Mouse (Mus musculus): ENCODE results near the gene Pak4.
"Not testable (repeated sequence)": the region's sequence is repeated elsewhere in the genome, so short reads cannot be mapped to it uniquely, and the experiment has no call there.

The Pak4 gene

DNA sequence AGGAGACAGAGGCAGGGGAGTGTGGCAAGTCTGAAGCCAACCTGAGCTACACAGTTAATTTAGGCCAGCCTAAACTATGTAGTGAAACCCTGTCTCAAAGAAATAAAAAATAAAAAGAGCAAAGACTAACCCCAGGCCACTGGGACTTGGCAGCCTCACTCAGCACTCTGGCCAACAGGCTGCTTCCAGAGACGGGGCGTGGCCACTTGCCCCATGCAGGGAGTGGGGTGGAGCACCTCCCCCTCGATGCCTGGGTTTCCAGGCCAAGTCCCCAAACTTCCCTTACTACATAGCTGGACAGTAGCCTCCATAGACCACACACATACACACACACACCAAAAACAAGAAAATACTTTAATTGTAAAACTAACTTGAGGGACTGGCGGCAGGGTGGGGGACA is 39.5 kb downstream of the Pak4 start:
- DNase-seq, result no peak

DNA sequence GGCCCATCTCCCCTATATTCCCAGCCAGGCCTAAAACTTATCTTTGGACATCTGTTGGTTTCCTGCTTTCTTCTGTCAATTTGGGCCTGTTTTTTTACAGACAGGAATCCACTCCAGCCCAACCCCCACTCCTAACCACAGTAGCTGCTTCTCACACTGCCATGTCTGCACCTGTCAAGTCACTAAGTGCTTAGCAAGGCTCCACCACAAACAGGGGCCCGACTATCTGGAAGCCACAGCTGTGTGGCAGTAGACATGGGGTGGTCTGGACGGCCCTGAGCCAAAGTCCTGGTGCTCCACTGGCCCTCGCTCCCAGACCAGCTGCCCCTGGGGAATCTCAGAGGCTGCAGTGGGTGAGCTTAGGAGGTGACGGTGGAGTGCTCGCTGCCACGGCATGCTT is 40.3 kb downstream of the Pak4 start:
- no peak for DNase-seq

DNA sequence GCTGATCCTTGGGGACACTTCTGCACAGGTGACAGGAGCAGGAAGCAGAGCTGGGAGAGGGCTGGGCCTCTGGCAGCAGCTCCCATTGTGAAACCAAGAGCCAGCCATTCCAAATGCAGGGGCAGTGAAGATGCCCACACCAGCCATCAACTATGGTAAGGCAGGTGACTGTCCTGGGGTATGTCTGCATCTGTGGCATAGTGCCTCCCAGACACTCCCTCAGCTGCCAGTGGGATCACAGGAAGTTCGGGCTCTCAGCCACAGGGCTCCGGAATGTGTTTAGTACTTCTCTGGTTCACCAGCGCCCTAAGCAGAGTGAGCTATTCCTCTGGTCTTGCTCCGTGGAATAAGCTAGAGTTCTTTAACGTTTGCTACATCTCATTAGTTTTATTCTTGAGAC is 40.9 kb downstream of the Pak4 start:
- DNase-seq, result no peak

GRCm38 (mm10) chr7:28555939-28556535 is 41.9 kb downstream of the Pak4 start:
- peak; percentile 74 for DNase-seq

GRCm38 (mm10) chr7:28553076-28553475 is 44.9 kb downstream of the Pak4 start:
- DNase-seq, result no peak

- no peak for DNase-seq
Observed at GRCm38 (mm10) chr7:28547628-28548027, 50.4 kb downstream of the Pak4 start.

DNA sequence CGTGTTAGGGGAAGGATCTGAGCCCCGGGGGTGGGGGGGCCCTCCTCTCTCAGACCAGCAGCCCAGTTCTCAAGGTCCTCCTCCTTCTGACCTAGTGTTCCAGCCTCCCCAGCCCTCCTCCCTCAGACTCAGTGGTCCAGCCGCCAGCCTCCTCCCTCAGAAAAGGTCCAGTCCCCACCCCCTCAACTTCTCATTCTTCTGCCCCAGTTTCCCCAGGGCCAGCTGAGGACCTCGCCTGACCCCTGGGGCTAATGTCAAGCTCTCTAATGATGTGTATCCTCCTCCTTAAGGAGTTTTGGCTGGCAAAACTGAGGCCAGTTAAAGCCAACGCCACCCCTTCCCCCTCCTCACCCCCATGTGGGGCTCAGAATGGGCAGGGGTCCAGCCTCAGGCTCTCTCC is 50.8 kb downstream of the Pak4 start, which contains the start of gene Nccrp1:
TSS of gene Nccrp1 (minus strand) at position 101 of the 400 bp plus-strand sequence.
- DNase-seq, result no peak

DNA sequence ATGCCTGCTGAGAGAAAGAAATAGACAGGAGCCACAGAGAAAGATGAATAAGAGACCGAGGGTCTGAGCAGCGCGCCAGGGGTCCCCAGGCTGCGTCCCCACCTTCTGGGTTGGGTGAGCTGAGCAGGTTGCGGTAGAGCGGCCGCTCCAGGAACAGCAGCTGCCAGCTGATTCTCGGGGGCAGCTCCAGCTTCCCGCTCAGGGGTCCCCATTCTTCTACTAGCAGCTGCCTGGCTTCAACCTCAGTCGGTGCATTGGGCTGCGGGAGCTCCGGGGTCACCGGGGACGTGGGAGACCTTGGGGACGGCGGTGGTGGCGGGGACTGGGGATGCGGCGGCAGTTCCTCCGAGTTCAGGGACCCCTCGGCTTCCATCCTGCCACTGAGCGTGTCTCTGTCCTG is 51.3 kb downstream of the Pak4 start:
- peak; percentile 42 for DNase-seq

DNA sequence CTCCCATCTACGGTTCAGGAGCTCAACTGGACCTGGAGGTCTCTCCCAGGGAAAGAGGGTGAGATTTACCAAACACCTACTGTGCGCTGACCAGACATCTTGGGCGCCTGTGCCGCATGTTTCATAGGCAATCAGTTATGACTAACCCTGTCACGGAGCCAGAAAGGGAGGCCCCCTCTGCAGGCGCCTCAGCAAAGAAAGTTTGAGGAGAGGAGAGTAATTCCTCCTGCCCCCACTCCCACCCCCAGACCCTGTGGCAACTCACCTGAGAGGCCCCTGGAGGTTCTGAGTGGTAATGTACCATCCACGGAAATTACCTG is 52.1 kb downstream of the Pak4 start:
- no peak for DNase-seq

- peak; percentile 56 for DNase-seq
Observed at GRCm38 (mm10) chr7:28545048-28545890, 52.7 kb downstream of the Pak4 start.

DNA sequence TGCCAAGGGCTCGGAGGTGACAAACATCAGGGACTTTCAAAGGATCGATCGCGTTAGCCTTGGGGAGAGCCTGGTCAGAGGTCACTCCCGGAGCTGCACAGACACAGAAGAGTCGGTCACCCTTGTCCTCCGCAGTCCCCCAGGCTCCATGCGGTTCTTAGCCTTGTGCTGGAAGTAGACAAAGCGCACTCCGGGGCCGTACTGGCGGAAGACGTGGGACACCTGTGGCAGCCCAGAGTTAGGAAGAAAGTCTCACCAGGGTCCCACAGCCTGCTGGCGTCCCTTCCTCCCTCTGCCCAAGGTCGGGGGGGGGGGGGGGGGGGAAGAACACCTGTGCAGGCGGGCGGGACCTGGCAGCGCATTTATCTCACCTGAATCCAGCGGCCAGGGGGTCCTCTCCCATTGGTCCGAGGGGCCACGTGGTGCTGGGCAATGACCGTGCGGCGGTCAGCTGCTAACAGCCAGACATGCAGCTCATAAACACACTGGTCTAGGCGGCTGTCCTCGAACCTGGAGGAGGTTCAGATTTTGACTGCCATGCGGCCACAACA is 53.9 kb downstream of the Pak4 start:
- DNase-seq, result peak; percentile 23

DNA sequence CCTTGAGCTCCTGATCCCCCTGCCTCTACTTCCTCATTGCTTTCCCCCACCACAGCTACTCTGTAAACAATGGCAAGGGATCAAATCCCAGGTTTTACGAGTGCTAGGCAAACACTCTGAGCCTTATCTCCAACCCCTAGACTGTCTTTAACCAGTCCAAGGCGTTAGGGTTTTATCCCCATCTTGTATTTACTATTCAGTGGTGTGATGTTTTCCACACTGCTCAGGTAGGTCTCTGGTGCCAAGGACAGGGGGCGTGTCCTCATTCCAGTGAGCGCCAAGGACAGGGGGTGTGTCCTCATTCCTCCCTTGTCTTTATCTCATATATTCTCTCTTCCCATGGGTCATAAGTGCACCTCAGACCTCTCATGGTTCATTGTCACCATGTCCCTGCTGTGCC is 57.5 kb downstream of the Pak4 start, which contains the start of gene Sycn:
TSS of gene Sycn (plus strand) at position 360 of the 400 bp plus-strand sequence.
- DNase-seq, result no peak

GRCm38 (mm10) chr7:28538886-28539285 is 59.1 kb downstream of the Pak4 start:
- DNase-seq, result not testable (repeated sequence)

- no peak for DNase-seq
Observed at GRCm38 (mm10) chr7:28532005-28532404, 66.0 kb downstream of the Pak4 start.

- peak; percentile 82 for DNase-seq
Observed at GRCm38 (mm10) chr7:28527922-28528719, 69.9 kb downstream of the Pak4 start.

DNA sequence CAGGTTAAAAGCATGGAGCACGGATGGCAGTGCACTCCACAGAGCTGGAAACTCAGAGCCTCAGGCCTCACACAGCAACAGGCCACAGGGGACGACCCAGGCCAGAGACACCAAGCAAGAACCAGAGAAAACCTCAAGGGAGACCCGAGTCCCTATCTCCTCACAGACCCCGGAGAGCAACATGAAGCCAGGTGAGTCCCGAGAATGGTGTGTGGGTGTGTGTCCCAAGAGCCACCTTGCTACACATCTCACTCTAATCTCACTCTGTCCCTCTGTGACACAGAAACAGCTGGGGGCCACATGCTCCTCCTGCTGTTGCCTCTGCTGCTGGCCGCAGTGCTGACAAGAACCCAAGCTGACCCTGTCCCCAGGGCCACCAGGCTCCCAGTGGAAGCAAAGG is 75.4 kb downstream of the Pak4 start, which contains the start of gene Ifnl3:
TSS of gene Ifnl3 (plus strand) at position 301 of the 400 bp plus-strand sequence.
- DNase-seq, result not testable (repeated sequence)

DNA sequence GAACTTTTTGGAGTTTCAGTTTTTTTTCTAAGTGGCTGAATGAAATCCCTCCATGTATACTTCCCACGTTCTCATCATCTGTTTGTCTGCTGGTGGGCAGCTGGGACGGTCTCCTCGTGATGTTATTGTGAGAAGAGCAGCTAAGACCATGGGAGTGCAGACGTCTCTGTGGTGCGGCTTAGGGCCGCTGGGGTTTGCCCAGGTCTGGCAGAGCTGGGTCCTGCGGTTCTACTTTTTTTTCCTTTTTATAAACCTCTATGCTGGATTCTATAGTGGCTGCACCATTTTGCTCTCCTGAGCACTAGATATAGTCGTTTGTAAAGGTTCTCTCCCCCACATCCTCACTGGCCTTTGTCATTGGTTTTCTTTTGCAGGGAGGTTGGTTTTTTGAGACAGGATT is 86.5 kb downstream of the Pak4 start:
- no peak for DNase-seq

- not testable (repeated sequence) for DNase-seq
Observed at GRCm38 (mm10) chr7:28510405-28510974, 87.5 kb downstream of the Pak4 start, which contains the start of gene Ifnl2. Gene Ifnl2, minus strand, starts transcription at chr7:28510455.

GRCm38 (mm10) chr7:28509121-28509520 is 88.9 kb downstream of the Pak4 start:
- not testable (repeated sequence) for DNase-seq

Measured in retina, postnatal 1 day (tissue).